Mouse (Mus musculus) G1E (cell line): ENCODE results near the gene Elovl3.

ENCODE experiments used
- CTCF ChIP-seq: IDR thresholded peaks from 2 replicates; pipeline ENCODE4 v1.5.1; 2012; ENCODE audit warnings: low read depth, low read length, inconsistent platforms, mixed read lengths
- GATA1 ChIP-seq: IDR thresholded peaks from 2 replicates; pipeline ENCODE4 v1.6.1; 2012; ENCODE audit warnings: borderline replicate concordance, low read length, inconsistent platforms, mixed read lengths
- GATA2 ChIP-seq: IDR thresholded peaks from 2 replicates; pipeline ENCODE4 v1.6.1; 2012; ENCODE audit warnings: low read depth, low read length, inconsistent platforms, borderline replicate concordance
- POLR2AphosphoS5 ChIP-seq: IDR thresholded peaks from 2 replicates; pipeline ENCODE4 v1.6.1; 2012; ENCODE audit warnings: low read depth, low read length, inconsistent platforms; ENCODE audit not compliant: insufficient replicate concordance
- TAL1 ChIP-seq: conservative IDR thresholded peaks from 2 replicates; pipeline ENCODE4 v1.6.1; 2012; ENCODE audit warnings: low read depth, low read length, inconsistent platforms, mixed read lengths

DNA sequence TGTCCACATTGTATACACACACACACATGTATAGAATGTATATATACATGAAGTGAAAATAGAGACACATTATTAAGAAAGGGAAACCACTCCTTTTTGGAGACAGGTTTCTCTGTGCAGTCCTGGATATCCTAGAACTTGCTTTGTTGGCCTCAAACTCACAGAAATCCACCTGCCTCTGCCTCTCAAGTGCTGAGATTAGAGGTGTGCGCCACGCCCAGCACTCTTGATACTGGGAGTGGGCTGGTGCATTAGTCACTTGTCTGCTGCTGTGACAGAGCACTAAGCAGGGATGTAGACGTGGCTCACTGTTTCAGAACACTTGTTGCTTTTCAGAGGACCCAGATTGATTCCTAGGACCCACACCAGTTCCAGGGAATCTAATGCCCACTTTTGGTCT, 34.3 kb downstream of the Elovl3 start:
- TF ChIP-seq CTCF = no peak
- TF ChIP-seq TAL1 = no peak
- TF ChIP-seq GATA1 = no peak
- TF ChIP-seq POLR2AphosphoS5 = no peak
- TF ChIP-seq GATA2 = no peak
